Mouse (Mus musculus): Measurements from ENCODE around the gene Fam219a.

Fam219a gene

DNA sequence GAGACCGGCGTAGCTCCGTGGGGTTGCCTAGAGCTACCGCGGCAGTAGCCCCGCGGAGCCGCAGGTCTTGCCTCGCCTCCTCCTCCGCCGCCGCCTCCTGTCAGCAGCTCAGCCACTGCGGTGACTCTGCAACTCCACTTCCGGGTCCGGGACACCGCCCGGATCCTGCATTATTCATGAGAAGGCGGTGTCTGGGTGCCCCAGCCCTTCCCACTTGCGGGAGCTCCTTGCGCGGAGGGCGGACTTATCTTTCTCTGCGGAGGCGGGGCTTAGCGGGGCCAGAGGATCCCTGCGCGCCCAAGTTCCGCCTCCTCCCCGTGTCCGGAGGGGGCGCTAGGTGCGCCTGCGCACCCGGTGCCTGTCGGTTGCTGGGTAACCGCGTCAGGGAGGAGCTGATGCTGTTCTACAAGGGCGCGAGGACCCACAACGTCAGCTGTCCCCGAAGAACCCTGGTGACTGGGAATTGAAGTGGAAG is at the start of gene Fam219a, which contains the start of gene Dnaic1:
Gene Fam219a (minus strand): TSS at position 128 of the 475 bp plus-strand sequence.
Gene Dnaic1 (plus strand): TSS at position 365 of the 475 bp plus-strand sequence.
- peak; percentile 80 for DNase-seq (ENCODE audit: extremely low read depth, low read depth, low spot score)

DNA sequence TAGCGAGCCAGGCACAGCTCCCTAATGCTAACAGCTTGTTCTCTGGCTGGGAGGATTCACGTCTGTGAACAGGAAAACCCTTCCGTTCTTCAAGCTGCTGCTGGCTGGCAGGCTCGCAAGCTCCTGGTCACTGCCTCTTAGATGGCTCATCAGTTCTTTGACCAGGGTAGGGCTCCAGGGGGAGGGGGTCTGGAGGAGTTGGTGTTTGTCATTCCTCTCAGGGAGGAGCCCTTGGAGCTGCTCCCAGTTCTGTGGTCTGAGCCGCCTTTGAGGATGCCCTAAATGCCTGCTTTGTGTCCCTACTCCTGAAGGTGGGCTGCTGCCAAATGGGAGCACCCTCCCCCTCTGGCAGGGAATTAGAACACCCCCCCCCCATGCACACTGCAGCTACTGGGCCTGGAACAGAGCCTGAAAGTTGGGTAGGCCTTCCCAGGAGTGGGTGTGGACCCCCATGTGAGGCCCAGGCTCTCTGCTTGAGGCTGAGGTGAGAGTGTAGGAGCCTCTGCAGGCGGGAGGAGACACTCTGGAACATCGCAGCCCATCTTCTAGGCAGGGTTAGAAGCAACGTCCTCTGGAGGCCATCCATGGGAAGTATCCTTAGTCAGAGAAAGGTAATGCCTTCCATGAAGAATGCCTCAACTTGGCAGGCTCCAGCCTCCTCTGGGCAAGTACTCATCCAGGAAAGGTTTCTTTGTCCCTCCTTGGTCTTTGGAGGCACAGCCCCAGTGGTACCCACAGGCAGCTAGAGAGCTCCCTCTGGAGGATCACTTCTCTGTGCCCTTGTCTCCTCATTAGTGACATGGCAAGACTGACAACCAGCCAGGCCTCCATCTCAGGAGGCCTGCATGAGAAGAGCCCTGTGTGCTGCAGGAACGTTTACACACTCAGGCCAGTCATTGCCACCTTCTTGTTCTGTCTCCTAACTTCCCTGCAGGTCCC is 46.6 kb upstream of the Fam219a start:
- no peak for DNase-seq (ENCODE audit: extremely low read depth, low read depth, low spot score)

DNA sequence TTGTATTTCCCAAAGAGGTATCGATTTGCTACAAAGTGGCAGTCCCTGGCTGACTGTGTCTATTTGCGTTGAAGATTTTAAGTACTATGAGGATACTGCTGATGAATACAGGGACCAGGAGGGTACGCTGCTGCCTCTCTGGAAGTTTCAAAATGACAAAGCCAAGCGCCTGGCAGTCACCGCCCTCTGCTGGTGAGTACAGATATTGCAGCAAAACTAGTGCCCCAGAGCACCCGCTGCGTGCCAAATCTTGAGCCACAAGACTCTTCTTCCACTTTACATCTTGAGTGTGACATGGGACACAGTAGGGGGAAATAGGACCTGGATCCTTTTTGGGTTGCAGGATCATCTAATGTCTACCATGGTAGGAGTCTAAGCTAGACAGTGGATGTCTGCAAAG is 44.8 kb upstream of the Fam219a start:
- no peak for DNase-seq (ENCODE audit: extremely low read depth, low read depth, low spot score)

DNA sequence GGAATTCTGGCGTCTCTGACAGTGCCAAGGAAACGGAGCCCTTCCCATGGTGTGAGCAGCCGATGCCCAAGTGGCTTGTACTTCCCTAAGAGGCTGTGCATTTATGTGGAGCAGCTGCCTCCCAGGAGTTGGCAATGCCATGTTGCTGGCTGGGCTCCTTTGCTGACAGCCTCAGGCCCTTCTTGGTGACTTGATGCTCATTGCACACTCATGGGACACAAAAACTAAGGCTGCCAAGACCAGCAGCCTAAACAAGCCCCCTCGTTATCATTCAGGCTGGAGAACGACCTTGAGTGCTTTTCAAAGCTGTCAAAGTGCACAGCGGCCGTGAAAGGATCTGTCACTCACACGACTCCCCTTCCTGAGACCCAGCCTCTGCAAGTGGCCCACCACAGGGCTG is 42.8 kb upstream of the Fam219a start:
- DNase-seq (ENCODE audit: extremely low read depth, low read depth, low spot score): no peak

DNA sequence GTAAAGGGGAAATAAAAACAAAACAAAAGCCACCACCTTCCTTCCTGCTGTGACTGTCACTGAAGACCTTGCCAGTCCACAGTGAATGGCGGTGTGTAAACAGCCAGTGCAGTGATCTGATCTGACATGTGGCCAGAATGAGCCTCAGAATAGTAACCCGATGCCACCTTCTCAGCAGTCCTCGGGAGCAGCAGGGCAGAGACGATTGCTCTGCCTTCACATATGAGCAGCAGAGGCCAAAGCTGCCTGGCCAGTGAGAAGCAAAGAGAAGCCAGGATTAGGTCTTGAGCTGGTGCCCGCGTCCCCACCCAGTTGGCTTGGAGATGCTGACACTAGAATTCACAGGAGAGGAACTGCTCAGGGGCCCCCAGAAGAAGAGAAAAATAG is 41.2 kb upstream of the Fam219a start:
- DNase-seq (ENCODE audit: extremely low read depth, low read depth, low spot score): no peak

DNA sequence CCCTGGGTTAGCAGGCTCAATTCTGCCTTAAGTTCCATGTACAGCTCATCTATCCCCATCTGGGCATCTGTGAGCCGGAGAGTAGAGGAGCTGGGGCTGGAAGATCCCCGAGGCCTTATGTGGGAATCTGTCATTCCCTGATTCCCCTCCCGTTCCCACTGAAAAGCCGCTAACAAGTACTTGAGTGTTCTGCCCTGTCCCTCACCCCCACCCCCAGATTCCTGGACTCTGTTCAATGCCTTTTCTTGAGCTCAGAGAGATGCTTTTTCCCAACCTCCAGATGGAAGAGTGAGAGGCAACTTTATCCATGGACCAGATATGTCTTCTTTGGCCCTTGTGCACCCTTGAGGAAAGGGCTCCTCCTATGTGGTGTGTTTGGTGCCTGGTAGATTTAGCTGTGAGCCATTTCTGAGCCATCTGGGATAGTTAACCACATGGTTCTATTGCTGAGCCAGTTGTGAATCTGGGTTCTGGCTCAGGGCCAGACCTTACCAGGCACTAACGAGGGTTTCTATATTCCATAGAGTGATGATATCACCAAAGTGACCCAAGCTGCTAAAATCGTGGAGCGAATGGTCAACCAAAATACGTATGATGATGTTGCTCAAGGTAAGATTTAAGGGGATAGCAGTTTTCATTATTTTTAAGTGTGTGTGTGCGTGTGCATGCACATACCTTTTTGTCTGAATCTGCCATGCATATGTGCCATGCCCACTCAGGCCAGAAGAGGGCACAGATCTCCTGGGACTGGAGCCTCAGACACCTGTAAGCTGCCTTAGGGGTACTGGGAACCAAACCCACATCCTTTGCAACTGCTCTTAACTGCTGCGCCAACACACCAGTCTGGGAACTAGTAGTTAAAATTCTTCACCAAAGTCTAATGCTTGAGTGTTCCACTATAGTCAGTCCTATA is 40.6 kb upstream of the Fam219a start:
- DNase-seq (ENCODE audit: extremely low read depth, low read depth, low spot score): no peak

DNA sequence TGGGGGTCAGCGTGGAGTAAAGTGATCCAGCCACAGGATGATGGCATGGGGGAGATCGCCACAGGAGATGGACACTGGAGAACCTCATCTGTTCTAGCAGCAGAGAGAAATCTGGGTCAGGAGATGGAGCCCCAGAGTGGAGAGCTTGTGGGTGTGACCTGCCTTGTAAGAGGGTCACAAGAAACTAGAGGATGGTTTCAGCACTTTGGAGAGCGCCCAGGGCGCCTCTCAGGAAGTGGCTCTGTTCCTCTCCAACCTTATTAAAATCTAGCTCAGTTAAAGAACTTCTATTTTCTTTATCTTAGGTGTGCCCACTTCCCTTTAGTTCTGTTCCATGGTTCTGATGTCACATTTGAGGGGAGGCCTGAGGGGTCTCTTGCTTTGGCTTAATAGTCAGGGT is 37.4 kb upstream of the Fam219a start:
- DNase-seq (ENCODE audit: extremely low read depth, low read depth, low spot score): no peak

DNA sequence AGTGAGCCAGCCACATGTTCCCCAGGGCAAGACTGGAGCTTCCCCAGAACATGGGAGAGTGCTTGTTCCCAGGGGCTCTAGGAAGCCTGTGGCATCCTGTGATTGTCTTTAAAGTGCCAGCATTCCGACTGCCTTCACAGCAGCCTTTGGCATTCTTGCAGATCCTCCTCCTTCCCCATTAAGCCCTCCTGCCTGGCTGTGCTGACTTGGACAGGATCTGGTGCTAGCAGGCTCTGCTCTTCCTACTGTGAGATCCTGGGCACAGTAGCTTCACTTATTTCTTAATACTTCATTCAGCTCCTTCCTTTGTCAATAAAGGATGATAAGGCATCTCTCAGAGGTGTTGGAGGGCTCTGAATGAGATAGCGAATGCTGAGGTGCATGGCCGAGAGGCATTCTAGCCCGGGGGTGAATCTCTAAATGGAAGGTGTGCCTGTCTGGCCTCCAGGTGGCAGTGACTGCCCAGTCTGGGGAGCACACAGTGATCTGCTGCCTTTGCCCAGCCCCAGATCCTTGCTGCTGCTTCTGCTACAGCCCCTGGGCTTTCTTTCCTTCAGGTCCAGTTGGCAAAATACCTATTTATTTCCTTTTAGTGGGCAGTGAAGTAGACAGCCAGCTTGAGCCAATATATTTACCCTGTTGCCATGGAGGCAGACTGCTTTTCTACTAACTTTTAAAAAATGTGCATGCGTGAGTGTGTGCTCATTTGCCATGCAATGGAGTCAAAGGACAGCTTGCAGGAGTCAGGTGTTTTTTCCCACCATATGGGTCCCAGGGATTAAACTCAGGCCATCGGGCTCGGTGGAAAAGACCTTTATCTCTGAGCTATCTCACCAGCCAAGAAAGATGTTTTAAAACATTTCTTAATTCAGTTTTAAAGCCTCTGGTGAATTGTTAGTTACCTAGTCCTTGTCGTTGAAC is 35.4 kb upstream of the Fam219a start:
- DNase-seq (ENCODE audit: extremely low read depth, low read depth, low spot score): no peak

DNA sequence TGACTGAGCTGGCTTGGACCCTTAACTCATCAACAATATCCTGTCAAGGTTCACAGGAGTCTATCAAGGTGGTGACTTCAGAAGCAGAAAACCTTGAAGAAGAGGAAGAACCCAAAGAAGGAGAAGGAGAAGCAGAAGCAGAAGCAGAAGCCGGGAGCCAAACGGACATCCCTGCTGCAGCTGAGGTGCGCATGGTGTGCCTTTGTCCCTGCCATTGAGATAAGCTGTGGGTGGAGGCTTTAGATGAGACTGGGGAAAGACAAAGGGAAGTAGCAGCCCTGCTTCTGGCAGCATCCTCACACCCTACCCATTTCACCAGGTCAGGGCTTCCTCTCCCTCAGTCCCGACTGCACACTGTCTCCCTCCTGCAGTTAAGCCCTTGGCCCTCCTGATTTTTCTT is 33.5 kb upstream of the Fam219a start:
- DNase-seq (ENCODE audit: extremely low read depth, low read depth, low spot score): no peak

DNA sequence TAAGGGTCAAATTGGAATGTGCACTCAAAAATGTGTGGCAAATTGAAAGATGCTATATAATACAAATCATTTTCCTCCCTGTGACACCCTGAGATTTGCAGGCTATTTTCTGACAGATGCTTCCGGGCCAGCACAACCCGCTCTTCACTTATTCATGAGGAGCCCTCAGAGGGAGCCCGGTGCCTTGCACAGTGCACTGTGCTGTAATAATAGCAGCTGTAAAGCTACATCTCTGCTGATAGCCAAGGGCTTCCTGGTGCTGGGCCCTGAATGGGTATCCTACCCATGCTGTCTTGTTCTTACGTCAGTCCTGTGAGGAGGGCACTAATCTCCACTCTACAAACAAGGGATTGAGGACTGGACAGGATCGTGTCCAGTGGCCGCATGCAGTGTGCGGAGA is 14.0 kb upstream of the Fam219a start:
- DNase-seq (ENCODE audit: extremely low read depth, low read depth, low spot score): no peak

DNA sequence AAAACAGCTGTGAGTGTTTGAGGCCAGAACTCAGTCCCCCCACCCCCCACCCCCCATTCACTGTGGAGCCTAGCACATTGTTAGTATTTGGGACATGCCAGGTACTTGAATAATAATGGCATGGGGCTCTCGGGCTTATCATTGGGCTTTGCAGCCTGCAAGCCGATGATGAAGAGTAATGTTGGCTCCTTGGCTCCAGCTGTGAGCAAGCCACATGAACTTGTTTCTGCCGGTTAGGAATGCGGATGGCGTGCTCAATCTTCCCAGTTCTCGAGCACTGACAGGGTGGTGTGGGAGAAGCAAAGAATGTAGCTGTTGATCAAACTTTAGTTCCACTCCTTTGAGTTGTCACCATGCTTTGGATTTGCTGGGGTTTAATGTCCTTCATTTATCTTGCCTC is 6.6 kb upstream of the Fam219a start:
- no peak for DNase-seq (ENCODE audit: extremely low read depth, low read depth, low spot score)

DNA sequence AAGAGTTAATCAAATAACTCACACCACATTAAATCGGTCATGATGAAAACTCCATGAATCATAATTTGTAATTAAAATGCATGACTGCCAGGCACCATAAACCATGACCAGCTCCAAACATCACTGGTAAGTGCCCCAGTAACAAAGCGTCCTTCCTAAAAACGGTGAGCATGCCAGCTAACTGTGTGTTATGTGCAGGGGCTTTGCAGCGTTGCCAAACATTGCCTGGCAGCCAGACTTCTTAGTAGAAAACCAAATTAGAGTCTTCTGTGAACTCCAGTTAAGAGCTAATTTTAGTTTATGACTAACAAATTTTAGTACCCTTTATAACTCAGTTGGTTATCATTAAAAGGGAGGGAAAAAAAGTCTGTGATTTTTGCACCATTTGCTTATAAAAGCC is 4.2 kb upstream of the Fam219a start:
- no peak for DNase-seq (ENCODE audit: extremely low read depth, low read depth, low spot score)

DNA sequence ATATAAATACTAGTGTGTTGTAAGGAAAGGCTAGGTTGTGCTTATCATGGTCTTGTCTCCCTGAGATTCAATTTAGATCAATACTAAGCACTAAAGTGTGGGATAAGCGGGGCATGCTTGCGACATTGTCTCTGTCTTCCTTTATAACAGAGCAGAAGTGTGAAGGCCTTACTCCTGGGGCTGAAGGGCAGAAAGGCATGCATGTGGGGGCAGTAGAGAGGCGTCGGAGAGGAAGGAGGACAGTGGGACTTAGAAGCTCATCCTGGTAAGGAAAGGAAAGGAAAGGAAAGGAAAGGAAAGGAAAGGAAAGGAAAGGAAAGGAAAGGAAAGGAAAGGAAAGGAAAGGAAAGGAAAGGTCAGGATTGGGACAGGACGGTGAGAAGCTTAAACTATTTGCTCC is 2.2 kb upstream of the Fam219a start:
- no peak for DNase-seq (ENCODE audit: extremely low read depth, low read depth, low spot score)

DNA sequence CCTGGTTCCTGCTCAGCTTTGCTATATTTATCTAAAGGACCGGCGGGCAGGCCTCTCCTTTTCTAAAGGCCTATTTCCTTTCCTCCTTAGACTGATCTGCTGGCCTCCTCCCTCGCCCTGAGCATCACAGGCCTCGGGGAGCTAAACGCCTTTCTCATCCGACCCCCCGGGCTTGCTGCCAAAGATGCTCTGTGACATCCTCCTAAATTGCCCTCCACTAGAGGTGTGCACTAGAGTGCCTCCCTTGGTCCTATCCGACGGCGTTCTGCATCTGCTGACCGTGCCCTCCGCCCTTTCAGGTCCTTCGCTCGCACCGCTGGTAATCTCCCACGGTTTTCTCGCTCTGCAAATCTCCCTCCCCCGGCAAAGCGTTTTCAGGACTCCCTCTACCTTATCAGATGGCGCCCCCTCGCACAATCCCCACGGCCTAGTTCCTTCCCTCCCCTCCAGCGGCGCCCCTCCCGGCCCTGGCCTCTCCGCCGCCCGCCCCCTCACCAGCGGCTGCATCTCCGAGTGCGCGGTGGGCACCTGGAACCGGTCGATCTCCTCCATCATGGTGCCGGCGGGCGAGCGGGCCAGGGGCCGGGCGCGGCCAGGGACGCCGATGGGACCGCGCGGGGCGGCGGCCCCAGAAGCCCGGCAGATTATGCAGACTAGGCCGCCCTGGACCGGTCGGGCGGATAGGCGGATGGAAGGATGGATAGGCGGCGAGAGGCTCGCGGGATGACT is 492 bp downstream of the Fam219a start:
- no peak for DNase-seq (ENCODE audit: extremely low read depth, low read depth, low spot score)

DNA sequence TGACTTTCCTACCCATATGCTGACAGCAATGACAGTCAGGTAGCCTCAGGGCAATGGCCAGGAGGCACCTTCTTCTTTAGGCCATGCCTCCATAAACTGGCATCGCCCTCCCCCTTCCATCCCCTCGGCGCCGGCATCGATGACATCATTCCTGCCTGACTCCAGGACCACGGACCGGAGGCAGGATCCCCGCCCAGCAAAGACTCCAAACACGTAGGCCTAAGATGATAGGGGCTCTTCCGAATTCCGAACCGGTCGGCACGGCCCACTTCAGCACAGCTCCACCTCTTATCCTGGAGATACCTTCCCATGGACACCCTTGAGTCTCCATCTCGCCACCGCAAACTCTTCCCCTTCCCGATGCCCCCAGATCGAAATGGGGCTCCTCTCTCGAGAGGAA is 1.1 kb downstream of the Fam219a start:
- DNase-seq (ENCODE audit: extremely low read depth, low read depth, low spot score): no peak

DNA sequence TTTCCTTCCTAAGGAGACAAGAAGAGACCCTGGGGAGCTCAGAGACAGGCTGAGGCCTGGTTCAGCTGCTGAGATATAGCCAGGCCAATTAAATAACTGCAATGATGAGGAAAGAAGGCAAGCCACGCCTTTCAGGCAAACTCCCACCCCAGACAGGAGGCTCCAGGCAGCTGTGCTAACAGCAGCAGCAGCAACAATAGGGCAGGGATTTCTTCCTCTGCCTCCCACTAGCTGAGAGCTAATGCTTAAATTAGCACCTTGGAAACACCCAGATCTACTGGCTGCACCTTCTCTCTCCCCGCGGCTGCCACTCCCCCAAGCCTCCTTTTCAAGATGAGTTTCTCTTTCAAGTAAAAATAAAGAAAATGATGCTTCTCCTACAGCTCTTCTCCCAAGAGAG is 3.2 kb downstream of the Fam219a start:
- no peak for DNase-seq (ENCODE audit: extremely low read depth, low read depth, low spot score)

DNA sequence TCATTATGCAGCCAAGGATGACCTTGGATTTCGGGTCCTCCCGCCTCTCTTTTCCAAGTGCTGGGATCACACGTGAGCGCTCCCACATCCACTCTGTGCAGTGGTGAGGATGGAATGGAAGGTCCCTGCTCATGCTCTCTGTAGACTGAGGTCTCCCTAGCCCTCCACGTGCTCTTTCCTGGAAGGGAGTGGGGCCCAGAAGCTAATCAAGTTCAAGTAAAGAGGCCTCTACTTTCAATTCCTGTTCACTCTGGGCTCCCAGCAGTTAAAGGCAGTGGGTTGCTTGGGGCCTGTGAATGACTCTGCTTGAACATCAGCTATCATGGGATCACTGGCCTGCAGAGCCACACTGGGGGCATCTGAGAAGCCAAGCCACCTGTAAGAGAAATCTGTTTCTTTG is 6.0 kb downstream of the Fam219a start:
- no peak for DNase-seq (ENCODE audit: extremely low read depth, low read depth, low spot score)

DNA sequence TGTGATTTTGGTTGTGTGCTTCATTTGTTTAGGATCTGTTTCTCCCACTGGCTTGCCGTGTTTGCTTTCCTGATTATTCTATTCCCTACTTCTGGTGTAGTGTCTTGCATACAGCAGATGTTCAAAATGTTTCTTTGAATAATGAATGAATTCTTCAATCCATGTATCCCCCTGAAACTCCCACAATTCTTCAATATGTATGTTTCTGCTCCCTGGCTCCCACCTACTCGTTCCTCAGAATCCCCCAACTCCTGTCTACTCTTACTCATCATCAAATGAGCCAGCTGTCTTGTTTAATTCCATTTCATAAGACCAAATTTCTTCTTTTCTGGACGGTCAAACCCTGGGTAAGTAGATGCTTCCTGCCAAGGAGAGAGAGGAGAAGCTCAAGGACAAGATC is 12.2 kb downstream of the Fam219a start:
- DNase-seq (ENCODE audit: extremely low read depth, low read depth, low spot score): no peak

DNA sequence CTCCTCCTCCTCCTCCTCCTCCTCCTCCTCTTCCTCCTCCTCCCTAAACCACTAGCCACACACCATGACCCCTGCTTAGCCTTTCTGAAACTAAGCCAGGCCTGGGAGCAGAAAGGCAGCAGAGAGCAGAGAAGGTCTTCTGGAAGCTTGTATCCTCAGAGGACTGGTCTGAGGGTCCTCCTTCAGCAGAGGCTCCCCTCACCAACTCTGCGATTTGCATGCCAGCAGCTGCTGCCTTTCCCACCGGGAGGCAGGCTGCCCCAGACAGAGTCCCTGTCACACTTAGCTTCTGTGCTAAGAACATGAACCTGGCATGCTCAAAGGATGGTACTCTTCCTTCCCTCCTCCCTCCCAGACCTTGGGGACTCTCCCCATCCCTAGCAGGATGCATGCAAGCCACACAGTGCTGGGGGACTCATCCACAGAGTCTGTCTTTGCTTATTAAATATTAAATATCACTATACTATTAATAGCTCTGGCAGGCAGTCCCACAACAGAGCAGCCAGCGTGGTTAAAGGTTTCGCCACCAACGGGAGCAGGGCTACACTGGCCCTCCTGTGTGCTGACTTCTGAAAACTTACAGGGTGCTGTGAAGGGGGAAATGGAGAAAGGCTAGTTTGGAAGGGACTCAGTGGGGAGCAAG is 12.9 kb downstream of the Fam219a start:
- no peak for DNase-seq (ENCODE audit: extremely low read depth, low read depth, low spot score)

Measured in fat pad, adult 2 months (tissue).